Mouse (Mus musculus) kidney, postnatal 4 days (tissue): Measurements from ENCODE around the gene Tax1bp1.
"Not testable (repeated sequence)": the region's sequence is repeated elsewhere in the genome, so short reads cannot be mapped to it uniquely, and the experiment has no call there.

Experiments used
- DNase-seq, 2 experiments: peaks; one replicate each; pipeline ENCODE4 v3.0.0; 2021; ENCODE audit warnings: mixed read lengths in 2 of 2

Gene Tax1bp1

GRCm38 (mm10) chr6:52713104-52713896, at the start of gene Tax1bp1:
Gene Tax1bp1 (plus strand): TSS chr6:52713729.
- DNase-seq = peak; percentile 94 to 96

GRCm38 (mm10) chr6:52667641-52668040, 45.9 kb upstream of the Tax1bp1 start:
- DNase-seq = no peak

DNA sequence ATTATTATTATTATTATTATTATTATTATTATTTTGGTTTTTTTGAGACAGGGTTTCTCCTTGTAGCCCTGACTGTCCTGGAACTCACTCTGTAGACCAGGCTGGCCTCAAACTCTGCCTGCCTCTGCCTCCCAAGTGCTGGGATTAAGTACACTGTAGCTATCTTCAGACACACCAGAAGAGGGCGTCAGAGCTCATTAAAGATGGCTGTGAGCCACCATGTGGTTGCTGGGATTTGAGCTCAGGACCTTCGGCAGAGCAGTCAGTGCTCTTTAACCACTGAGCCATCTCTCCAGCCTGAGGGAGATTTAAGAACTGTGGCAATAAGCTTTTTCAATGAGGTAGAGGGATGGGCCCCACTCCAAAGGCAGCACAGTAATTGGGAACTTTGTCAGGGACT, 43.7 kb upstream of the Tax1bp1 start:
- not testable (repeated sequence) for DNase-seq

- no peak for DNase-seq
These were observed 41.7 kb upstream of the Tax1bp1 start for GRCm38 (mm10) chr6:52671791-52672190.

DNA sequence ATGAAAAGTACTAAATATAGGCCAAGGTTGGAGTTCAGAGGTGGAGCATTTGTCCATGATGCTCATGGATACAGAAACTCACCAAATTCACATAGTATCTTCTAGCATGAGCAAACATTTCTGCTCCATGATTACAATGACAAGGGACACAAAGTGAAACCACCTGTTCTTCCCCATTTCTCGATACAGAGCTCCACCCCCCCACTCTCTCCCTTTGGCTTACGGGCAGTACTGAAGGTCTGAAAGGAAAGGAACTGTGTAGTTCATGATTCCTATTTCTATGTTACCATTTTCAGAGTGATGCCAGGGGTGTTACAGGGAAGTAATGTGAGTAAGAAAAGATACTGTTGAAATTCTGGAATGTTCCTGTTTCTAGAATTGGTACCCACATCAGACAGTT, 41.0 kb upstream of the Tax1bp1 start:
- no peak for DNase-seq

- no peak for DNase-seq
These were observed 39.8 kb upstream of the Tax1bp1 start for GRCm38 (mm10) chr6:52673706-52674105.

- DNase-seq = peak; percentile 32 to 51
These were observed 39.0 kb upstream of the Tax1bp1 start for GRCm38 (mm10) chr6:52674541-52674940.

DNA sequence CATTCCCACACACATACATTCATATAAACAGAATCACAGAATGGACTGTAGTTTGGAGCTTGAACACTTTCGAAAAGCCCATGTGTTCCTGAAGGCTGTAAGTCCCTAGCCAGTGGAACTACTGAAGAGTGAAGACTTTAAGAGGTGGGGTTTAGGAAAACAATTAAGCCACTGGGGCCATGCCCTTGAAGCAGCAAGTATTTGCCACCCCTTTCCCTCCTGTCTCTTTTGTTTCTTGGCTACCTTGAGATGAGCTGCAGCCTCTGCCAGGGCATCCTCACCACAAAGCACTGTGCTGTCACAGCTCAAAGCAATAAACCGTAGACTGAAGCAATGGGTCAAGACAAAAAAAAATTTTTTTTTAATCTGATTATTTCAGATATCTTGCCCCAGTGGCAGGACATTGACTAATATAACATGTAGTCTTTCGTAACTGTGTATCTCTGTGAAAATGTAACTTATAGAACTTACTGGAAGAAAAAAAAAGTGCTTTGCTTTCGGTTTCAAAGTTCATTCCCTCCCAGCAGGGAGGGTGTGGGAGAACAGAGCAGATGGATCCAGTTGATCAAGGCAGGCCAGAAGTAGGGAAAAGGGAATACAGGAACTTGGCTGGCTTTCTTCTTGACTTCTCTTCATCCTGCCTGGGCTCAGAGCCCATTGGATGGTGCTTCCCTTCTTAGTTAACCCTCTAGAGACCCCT, 38.2 kb upstream of the Tax1bp1 start:
- DNase-seq = peak; percentile 37 to 62

GRCm38 (mm10) chr6:52677534-52677933, 36.0 kb upstream of the Tax1bp1 start:
- not testable (repeated sequence) for DNase-seq

GRCm38 (mm10) chr6:52679565-52679964, 34.0 kb upstream of the Tax1bp1 start:
- DNase-seq = no peak

- DNase-seq = no peak
These were observed 33.0 kb upstream of the Tax1bp1 start for GRCm38 (mm10) chr6:52680458-52681032.

GRCm38 (mm10) chr6:52681847-52682485, 31.6 kb upstream of the Tax1bp1 start:
- DNase-seq = no peak

GRCm38 (mm10) chr6:52682607-52683006, 30.9 kb upstream of the Tax1bp1 start:
- no peak for DNase-seq

DNA sequence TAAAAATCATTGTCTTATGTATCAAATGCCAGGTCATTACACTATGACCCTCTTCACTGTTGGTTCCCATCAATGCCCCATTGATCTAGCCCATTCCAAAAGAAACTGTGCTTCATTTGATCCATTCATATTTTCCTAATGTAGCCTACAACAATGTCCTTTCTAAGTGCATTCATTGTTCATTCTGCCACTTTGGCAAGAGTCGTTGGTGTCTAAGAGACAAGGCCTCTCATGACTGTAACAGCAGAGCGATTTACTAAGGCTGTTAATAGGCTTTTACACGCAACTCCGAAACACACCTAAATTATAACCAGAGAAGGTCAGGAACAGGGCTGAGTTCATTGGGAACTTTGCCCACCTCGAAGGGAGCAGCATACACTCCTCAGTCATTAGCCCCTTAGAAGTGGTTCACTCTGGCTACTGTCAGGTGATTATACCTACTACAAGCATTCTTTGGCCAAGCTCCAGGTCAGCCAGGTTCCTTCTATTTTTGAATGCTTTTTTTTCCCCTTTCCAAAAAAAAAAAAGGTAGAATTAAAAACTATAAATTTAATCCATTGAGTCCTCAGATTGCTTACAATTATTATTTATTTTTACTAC, 26.5 kb upstream of the Tax1bp1 start:
- peak in 1 of 2 experiments; percentile 21 for DNase-seq

GRCm38 (mm10) chr6:52690365-52690764, 23.2 kb upstream of the Tax1bp1 start:
- DNase-seq = no peak

DNA sequence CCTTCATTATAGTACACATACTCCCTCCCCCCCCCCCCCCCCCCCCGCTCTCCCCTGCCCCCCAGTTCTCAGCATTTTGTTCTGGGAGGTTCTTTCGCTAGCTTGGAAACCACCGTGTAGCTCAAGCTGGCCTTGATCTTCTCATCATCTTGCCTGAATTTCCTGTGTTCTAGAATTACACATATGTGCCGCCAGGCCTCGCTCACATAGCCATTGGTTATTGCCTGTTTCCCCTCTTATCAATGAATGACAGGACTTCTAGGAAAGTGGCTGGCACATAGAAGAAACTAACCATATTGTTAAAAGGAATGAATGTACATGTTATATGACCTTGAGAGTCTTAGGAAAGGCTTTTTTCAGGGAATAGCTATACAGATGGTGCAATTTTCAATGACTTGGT, 21.7 kb upstream of the Tax1bp1 start:
- no peak for DNase-seq

DNA sequence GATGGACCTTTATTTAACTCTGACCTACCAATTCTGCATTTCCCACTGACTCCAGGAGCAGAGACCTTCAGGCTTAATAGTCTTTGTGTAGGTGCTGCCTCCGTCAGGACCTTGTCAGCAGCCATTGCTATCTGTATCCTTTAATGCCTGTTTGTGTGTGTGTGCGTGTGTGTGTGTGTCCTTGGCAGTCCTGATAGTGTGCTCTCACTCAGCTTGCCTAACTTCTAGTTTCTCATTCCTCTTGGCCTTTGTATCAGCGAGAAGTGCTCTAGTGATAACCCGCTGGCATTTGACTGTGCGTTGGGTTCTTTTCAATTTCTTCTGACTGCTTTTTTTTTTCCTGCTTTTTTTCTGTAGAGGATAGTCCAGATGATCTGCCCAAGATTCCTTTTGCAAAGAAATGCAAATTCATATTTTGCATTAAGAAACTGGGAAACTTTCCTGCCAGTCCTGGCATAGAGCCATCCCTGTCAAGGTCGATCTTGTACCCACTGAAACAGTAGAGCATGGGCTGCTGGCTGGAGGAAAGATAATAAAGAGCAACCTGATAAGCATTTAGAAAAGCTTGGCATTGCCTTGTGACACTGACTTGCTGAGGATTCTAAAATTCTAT, 21.0 kb upstream of the Tax1bp1 start:
- DNase-seq = no peak

- DNase-seq = no peak
These were observed 15.5 kb upstream of the Tax1bp1 start for GRCm38 (mm10) chr6:52697964-52698535.

DNA sequence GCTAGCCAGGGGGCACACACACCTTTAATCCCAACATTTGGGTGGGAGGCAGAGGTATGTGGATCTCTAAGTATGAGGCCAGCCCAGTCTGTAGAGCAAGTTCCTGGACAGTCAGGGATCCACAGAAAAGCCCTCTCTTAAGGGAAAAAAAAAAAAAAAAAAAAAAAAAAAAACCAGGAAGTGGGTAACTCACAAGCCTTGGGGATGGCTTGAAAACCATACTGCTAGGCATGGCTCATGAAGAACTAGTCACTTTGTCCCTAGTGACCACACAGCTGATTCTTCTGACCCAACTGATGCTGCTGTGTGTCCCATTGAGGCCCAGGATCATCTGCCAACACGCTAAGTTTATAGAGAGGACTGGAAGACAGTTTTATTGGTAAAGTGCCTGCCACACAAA, 14.5 kb upstream of the Tax1bp1 start:
- DNase-seq = no peak

- DNase-seq = no peak
These were observed 13.6 kb upstream of the Tax1bp1 start for GRCm38 (mm10) chr6:52699899-52700298.

DNA sequence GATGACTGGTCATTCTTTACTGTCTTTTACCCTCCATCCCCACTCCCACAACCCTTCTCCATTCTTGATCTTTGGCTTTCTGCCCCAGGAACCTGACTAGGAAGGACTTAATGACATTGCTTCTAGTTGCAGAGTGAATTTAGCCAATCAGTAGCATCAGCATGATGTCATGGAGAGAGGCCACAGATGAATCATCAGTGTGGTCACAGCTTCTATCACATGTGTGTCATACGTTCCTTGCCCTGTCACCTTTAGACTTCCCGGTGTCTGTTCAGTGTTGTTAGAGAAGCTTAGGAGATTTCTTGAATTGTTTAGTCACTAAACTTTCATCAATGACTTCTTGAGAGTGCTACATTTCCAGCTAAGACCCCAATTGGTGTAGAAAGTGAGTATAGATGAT, 10.3 kb upstream of the Tax1bp1 start:
- DNase-seq = no peak

DNA sequence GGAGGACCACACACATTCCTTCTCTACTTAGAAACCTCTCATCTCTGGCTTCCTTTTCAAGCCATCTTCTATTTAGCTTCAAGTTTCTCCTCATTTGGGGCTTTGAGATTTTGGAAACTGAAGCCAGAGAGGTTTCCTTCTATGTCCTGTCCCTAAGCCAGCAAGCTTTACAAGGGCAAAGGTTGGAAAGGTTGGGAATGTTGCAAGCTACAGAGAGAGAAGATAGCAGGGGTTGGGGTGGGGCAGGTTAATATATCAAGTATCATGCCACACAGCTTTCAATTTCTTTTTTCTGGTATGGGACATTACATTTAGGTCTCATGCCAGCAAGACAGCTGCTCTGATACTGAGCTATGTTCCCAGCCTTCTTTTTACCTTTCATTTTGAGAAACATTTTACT, 8.2 kb upstream of the Tax1bp1 start:
- no peak for DNase-seq
